Mouse (Mus musculus) heart, embryonic 14.5 days (tissue): Measurements from ENCODE around the gene Nfam1. TPM values are rescaled to one million over a fixed set of nuclear protein-coding genes. Genes with fewer than 3 reads are reported as not detected.
"Not testable (repeated sequence)": the region's sequence is repeated elsewhere in the genome, so short reads cannot be mapped to it uniquely, and the experiment has no call there.

Source experiments
- ATAC-seq: fragments of 200-750 bp; cut with Nextera tagmentation; 2 replicates; pipeline ENCODE4 v1.8.0; 2017; ENCODE audit warnings: low read depth, moderate TSS enrichment; ENCODE audit not compliant: insufficient number of reproducible peaks, insufficient read depth, low FRiP score
- H3K27ac ChIP-seq, 2 experiments: fragments of 200-500 bp in 1 of 2; fragments of 300-500 bp in 1 of 2; sonication (generic) in 1 of 2; replicated peaks in 1 of 2; 2 replicates each; pipeline ENCODE4 v1.5.1; 2012 to 2014; ENCODE audit warnings: low read depth in 2 of 2, low read length in 2 of 2, control low read depth in 1 of 2, mild to moderate bottlenecking in 1 of 2, mixed read lengths in 1 of 2; ENCODE audit not compliant: control insufficient read depth in 1 of 2, insufficient read depth in 1 of 2
- H3K27me3 ChIP-seq: fragments of 300-500 bp; sonication (generic); 2 replicates; pipeline ENCODE4 v1.6.1; 2014; ENCODE audit warnings: mild to moderate bottlenecking, low read length, control low read depth; ENCODE audit not compliant: control insufficient read depth, insufficient read depth
- H3K36me3 ChIP-seq: fragments of 300-500 bp; sonication (generic); 2 replicates; pipeline ENCODE4 v1.6.1; 2014; ENCODE audit warnings: mild to moderate bottlenecking, control low read depth, low read length, mixed read lengths; ENCODE audit not compliant: control insufficient read depth, insufficient read depth
- H3K4me1 ChIP-seq, 2 experiments: fragments of 200-500 bp in 1 of 2; fragments of 300-500 bp in 1 of 2; sonication (generic) in 1 of 2; 2 replicates each; pipeline ENCODE4 v1.6.1; 2012 to 2014; ENCODE audit warnings: low read length in 2 of 2, control low read depth in 1 of 2, mixed read lengths in 1 of 2; ENCODE audit not compliant: control insufficient read depth in 2 of 2, insufficient read depth in 2 of 2
- H3K4me2 ChIP-seq: fragments of 300-500 bp; sonication (generic); 2 replicates; pipeline ENCODE4 v1.6.1; 2014; ENCODE audit warnings: mild to moderate bottlenecking, low read length
- H3K4me3 ChIP-seq, 2 experiments: fragments of 200-500 bp in 1 of 2; fragments of 300-500 bp in 1 of 2; sonication (generic) in 1 of 2; 2 replicates each; pipeline ENCODE4 v1.5.1; 2012 to 2014; ENCODE audit warnings: low read length in 2 of 2, mild to moderate bottlenecking in 2 of 2, control low read depth in 1 of 2, low read depth in 1 of 2, moderate library complexity in 1 of 2; ENCODE audit not compliant: control insufficient read depth in 1 of 2, insufficient read depth in 1 of 2
- H3K9ac ChIP-seq: fragments of 300-500 bp; sonication (generic); 2 replicates; pipeline ENCODE4 v1.6.1; 2014; ENCODE audit warnings: mild to moderate bottlenecking, low read length
- H3K9me3 ChIP-seq: fragments of 300-500 bp; sonication (generic); 2 replicates; pipeline ENCODE4 v1.6.1; 2016; ENCODE audit warnings: low read length, control low read depth; ENCODE audit not compliant: control insufficient read depth
- WGBS: fragments of 180-500 bp; shearing (Covaris S2); extraction: QIAGEN DNeasy Blood & Tissue Kit; methylation state at CpG from one replicate; pipeline ENCODE4 v1.1.7; 2014; 5-methylcytosine and 5-hydroxymethylcytosine counted together
- polyA plus RNA-seq: library from polyadenylated mRNA; unstranded; fragments of >200 nt; fragmentation: Nextera tagmentation; extraction: Ambion mirVana; gene quantifications from 2 replicates; pipeline ENCODE4 v1.2.1, GENCODE M21; 2014

Nfam1 gene
- polyA plus RNA-seq, 1 experiment from 2014 or later, result 1.9 TPM

GRCm38 (mm10) chr15:83052341-83053104, 19.4 kb upstream of the Nfam1 start:
- no peak for ATAC-seq
- H3K9me3 ChIP-seq, result no peaks in the 10 kb centered on the region
- WGBS, result 60% methylated on average over 6 of the region's 6 CpGs
- H3K4me2 ChIP-seq, result no peak overlapping the region
- no peaks in the 10 kb centered on the region for H3K36me3 ChIP-seq
- H3K27ac ChIP-seq, result 0 out of 4 replicates have a peak overlapping the region, but pooled peaks of 1 of the 2 experiments have one; percentile 41
- peaks cover 11 to 26% of the 10 kb centered on the region in 2 experiments for H3K4me1 ChIP-seq
- no peaks in the 10 kb centered on the region for H3K27me3 ChIP-seq
- no peak overlapping the region for H3K4me3 ChIP-seq
- peak overlapping the region; percentile 30; the same call in 1 of the 2 replicates for H3K9ac ChIP-seq

GRCm38 (mm10) chr15:83046730-83047129, 13.6 kb upstream of the Nfam1 start:
- WGBS, result 72% methylated on average over 7 of the region's 7 CpGs
- H3K27me3 ChIP-seq, result no peaks in the 10 kb centered on the region
- ATAC-seq, result no peak
- no peak overlapping the region for H3K9ac ChIP-seq
- H3K4me2 ChIP-seq, result no peak overlapping the region
- no peak overlapping the region for H3K27ac ChIP-seq
- H3K4me3 ChIP-seq, result no peak overlapping the region
- peaks cover 7 to 11% of the 10 kb centered on the region in 2 experiments for H3K4me1 ChIP-seq
- peaks cover 9% of the 10 kb centered on the region; the same call in 1 of the 2 replicates for H3K9me3 ChIP-seq
- H3K36me3 ChIP-seq, result no peaks in the 10 kb centered on the region

- no peak for ATAC-seq
- no peak overlapping the region for H3K27ac ChIP-seq
- H3K4me3 ChIP-seq, result no peak overlapping the region
- no peaks in the 10 kb centered on the region for H3K36me3 ChIP-seq
- peaks cover 9% of the 10 kb centered on the region; the same call in 1 of the 2 replicates for H3K9me3 ChIP-seq
- H3K4me1 ChIP-seq, result peaks cover 7 to 11% of the 10 kb centered on the region in 2 experiments
- no peak overlapping the region for H3K9ac ChIP-seq
- WGBS, result 96% methylated on average over 3 of the region's 3 CpGs
- H3K4me2 ChIP-seq, result no peak overlapping the region
- no peaks in the 10 kb centered on the region for H3K27me3 ChIP-seq
Measured at GRCm38 (mm10) chr15:83046308-83046707, 13.2 kb upstream of the Nfam1 start.

GRCm38 (mm10) chr15:83045565-83045964, 12.5 kb upstream of the Nfam1 start:
- H3K27ac ChIP-seq, H3K9ac ChIP-seq, H3K4me2 ChIP-seq, ATAC-seq, H3K4me3 ChIP-seq, H3K9me3 ChIP-seq, H3K36me3 ChIP-seq, H3K27me3 ChIP-seq: not testable (repeated sequence)
- 92% methylated on average over 5 of the region's 5 CpGs for WGBS
- peaks cover 7 to 11% of the 10 kb centered on the region in 2 experiments for H3K4me1 ChIP-seq

- Histone ChIP-seq H3K4me1 (peaks cover 15 to 17% of the 10 kb centered on the region in 2 experiments), H3K27me3 (no peaks in the 10 kb centered on the region), H3K27ac (no peak overlapping the region), H3K36me3 (no peaks in the 10 kb centered on the region), H3K4me2 (no peak overlapping the region), H3K9ac (no peak overlapping the region), H3K9me3 (peaks cover 9% of the 10 kb centered on the region; the same call in 1 of the 2 replicates), H3K4me3 (no peak overlapping the region)
- 74% methylated on average over 22 of the region's 22 CpGs for WGBS
- no peak for ATAC-seq
Measured at GRCm38 (mm10) chr15:83043362-83043708, 10.2 kb upstream of the Nfam1 start.

- H3K4me1 ChIP-seq, result peaks cover 15 to 21% of the 10 kb centered on the region in 2 experiments
- H3K9me3 ChIP-seq, result peaks cover 9% of the 10 kb centered on the region; the same call in 1 of the 2 replicates
- 0 out of 2 replicates have a peak overlapping the region, but pooled peaks have one; percentile 23 for H3K4me2 ChIP-seq
- no peaks in the 10 kb centered on the region for H3K27me3 ChIP-seq
- WGBS, result 15% methylated on average over 6 of the region's 6 CpGs
- H3K27ac ChIP-seq, result no peak overlapping the region
- no peaks in the 10 kb centered on the region for H3K36me3 ChIP-seq
- no peak for ATAC-seq
- H3K9ac ChIP-seq, result peak overlapping the region; percentile 22; the same call in 1 of the 2 replicates
- H3K4me3 ChIP-seq, result no peak overlapping the region
Measured at GRCm38 (mm10) chr15:83042655-83043361, 9.7 kb upstream of the Nfam1 start.

GRCm38 (mm10) chr15:83040156-83040555, 7.0 kb upstream of the Nfam1 start:
- Histone ChIP-seq H3K4me1 (peaks cover 26 to 28% of the 10 kb centered on the region in 2 experiments), H3K27ac (no peak overlapping the region), H3K9me3 (no peaks in the 10 kb centered on the region), H3K27me3 (peaks cover 5% of the 10 kb centered on the region; the same call in 1 of the 2 replicates), H3K4me3 (no peak overlapping the region), H3K9ac (no peak overlapping the region), H3K4me2 (no peak overlapping the region), H3K36me3 (no peaks in the 10 kb centered on the region)
- 27% methylated on average over 2 of the region's 2 CpGs for WGBS
- ATAC-seq, result no peak
